Mouse (Mus musculus) heart, postnatal 36 days (tissue): ENCODE measurements around the gene Tepp. TPM values are rescaled to one million over a fixed set of nuclear protein-coding genes. Genes with fewer than 3 reads are reported as not detected.
A peak's percentile ranks its signal among the peaks of the same experiment; 100 is the strongest.

Source experiments
- DNase-seq, 2 experiments: peaks; one replicate each; pipeline ENCODE4 v3.0.0; 2021 to 2022
- intact Hi-C: fragments of 180-260 bp; cut with DNase I; formaldehyde crosslinking; loops from one replicate; pipeline ENCODE4 v1.15.1; 2025
- total RNA-seq, 2 experiments: library from RNA; stranded (reverse); gene quantifications; 2 replicates each; pipeline ENCODE4 v1.2.3; 2021

Gene Tepp
- not detected for total RNA-seq

- DNase-seq = no peak
- intact Hi-C loops = no loop called here
Observed at GRCm38 (mm10) chr8:95310342-95310970, at the start of gene Tepp. Tepp (plus strand) TSS chr8:95310566.

DNA sequence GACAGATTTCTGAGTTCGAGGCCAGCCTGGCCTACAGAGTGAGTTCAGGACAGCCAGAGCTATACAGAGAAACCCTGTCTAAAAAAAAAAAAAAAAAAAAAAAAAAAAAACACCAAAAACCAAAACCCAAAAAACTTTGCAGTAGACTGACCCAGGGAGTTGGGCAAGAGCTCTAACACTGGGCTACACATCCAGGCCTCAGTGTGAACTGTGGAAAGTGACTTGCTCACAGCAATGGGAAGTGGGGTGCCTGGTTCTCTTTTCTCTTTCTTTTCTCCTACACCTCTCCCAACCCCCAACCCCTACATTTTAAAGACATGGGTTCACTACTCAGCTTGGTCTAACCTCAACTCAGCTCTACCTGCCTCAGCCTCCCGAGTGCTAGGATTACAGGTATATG lies 48.2 kb upstream of the Tepp start:
- DNase-seq = no peak
- intact Hi-C loops = no loop called here

DNA sequence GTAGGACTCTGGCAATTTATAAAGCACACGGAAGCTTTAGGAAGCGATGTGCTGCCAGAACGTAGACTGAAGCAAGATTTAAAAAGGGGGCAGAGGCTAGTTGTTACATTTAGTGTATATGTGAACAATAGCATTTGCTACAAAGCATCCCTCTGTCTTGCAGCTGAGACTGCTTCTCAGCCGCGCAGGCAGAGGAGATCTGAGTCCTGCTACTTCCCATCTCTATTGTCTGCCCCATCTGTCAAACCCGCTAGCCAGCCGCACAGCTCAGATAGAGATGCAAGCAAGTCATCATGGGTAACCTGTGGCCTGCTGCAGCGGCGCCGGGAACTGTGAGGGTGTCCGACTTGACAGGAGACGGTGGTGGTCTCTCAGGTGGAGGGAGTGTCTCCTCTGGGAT lies 39.9 kb upstream of the Tepp start:
- DNase-seq = no peak
- intact Hi-C loops = no loop called here

- no peak for DNase-seq
- intact Hi-C loops = no loop called here
Observed at GRCm38 (mm10) chr8:95271841-95272240, 38.5 kb upstream of the Tepp start.

GRCm38 (mm10) chr8:95272871-95273270 lies 37.5 kb upstream of the Tepp start:
- no peak for DNase-seq
- intact Hi-C loops = no loop called here

DNA sequence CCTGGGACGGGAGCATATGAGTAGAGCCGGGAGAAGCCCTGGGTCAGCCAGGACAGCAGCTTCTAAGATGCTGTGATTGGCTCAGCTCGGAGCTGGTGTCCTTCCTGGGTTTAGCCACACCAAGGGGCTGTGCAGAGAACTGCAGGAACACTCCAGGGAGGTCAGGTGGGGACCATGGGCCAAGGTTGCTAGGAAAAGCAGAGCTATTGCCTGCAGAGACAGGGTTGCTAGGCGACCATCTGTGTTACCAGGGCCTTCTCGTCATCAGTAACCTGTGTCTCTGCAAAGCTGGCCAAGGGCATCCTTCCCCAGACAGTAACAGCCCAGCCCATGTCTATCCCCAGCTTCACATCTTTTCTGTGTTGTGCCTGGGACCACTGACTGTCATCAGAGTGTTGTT lies 28.9 kb upstream of the Tepp start:
- DNase-seq = no peak
- intact Hi-C loops = no loop called here

DNA sequence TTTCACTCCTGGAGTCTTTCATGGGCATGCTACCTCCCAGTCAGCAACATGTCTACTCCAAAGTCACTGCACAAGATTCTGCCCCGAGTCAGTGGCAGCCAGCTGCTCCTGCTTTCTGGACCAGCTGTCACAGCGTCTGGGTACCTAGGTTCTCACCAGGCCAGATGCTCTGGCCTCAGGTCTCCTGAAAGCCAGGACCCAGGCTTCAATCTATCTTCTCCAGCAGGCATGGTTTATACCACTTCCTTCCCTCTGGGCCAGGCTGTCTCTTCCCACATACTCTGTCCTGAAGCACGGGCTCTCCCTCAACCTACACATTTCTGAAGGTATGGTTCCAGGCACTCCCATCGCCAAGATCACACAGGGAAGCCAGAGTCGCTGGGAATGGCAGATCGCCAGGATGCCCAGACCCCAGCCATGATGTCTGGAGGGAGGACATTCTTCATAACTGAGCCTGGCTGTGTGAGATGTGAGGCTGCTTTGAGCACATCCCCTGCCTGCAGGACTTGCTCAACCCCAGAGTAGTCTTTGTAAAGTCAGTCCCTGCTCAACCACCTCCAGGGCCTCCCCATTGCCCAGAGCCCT lies 21.2 kb upstream of the Tepp start:
- intact Hi-C loops = no loop called here
- DNase-seq = no peak

DNA sequence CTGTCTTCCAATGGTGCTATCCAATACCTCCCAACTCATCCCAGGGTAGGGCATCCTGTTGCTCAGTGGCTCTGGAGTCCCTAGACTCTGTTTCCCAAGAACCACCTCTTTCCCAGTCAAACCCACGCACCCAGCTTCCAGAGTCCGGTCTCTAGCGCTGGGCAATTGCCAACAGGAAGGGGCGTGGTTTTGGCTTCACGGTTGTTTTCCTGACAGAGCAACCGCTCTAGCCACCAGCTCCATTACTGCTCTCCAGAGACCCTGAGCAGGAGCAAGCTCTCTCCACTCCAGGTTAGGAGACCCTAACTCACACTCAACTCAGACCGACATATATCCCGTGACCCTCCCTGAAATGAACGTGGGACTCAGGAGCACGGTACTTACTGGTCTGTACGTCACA lies 17.2 kb upstream of the Tepp start:
- intact Hi-C loops = loop anchor here (2.0 kb wide), 1 partner anchor 38 kb away; the partner anchor contains the start of gene Zfp319

DNA sequence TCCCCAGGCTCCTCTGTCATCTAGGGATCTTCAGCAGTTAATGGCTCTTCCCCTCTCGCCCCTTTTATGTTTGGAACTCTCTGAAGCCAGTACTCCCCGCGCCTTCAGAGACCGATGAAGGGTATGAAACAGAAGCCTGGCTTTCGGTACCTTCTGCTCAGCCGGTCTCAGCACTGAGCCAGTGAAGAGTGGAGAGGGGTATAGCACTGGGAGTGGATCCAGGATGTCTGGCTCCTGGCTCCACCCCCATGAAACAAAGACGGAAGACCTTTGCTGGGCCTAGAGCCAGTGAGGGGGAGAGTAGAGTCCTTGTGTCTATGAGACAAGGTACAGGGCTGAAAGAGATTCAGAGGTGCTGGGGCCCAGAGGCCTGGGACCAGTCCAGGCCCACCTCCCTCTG lies 16.5 kb upstream of the Tepp start:
- peak; percentile 54 to 59 for DNase-seq
- intact Hi-C loops = loop anchor here (2.0 kb wide), 2 partner anchors 37 to 39 kb away; partner anchors contain the start of gene Zfp319

More for the DNA sequence above, 17.2 kb upstream of the Tepp start:
- peak; percentile 90 to 95 for DNase-seq

GRCm38 (mm10) chr8:95302410-95302809 lies 8.0 kb upstream of the Tepp start:
- peak; percentile 33 to 59 for DNase-seq
- intact Hi-C loops = loop anchor here (1.0 to 10.0 kb wide), 2 partner anchors 48 to 358 kb away; no protein-coding TSS in a partner anchor

DNA sequence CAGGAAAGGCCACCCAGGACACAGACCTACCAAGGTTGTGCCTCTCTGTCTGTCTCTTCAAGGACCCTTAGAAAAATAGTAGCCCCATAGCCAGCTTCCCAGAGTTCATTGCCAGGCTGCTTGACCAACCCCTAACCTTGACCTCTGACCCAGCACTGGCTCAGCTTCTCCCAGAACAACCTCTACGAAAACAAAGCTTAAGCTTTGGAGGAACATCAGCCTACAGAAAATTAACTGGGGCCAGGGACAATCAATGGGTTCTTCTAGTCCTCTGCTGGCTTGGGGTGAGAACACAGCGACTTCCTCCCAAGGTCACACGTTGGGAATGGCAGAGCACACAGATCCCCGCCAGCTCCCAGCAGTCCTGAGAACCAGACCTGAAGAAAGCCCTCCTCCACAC lies 4.8 kb upstream of the Tepp start:
- no peak for DNase-seq
- intact Hi-C loops = loop anchor here (10.0 kb wide), 1 partner anchor 361 kb away; no protein-coding TSS in a partner anchor

GRCm38 (mm10) chr8:95306431-95306830 lies 3.9 kb upstream of the Tepp start, which contains the start of gene Cngb1:
Cngb1 (minus strand) TSS chr8:95306585.
- intact Hi-C loops = loop anchor here (10.0 kb wide), 1 partner anchor 362 kb away; no protein-coding TSS in a partner anchor
- DNase-seq = no peak

DNA sequence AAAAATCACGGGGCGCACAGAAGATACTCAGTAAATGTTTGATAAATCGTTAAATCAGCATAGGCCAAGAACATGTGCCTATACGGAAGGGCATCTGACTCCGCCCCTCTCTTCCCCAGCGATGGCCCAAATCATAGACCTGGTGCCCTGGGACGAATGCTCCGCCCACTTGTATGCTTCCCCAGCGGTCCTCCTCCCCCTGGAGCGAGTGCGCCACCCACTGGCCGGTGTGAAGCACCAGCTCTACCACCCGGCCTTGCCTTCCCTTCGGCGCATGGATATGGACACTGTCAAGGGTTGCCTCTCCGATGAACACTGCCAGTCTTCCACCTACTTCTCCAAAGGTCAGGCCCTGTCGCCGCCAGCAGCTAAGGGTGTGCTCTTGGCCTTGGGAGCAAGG lies 2.5 kb downstream of the Tepp start:
- intact Hi-C loops = no loop called here
- no peak for DNase-seq

DNA sequence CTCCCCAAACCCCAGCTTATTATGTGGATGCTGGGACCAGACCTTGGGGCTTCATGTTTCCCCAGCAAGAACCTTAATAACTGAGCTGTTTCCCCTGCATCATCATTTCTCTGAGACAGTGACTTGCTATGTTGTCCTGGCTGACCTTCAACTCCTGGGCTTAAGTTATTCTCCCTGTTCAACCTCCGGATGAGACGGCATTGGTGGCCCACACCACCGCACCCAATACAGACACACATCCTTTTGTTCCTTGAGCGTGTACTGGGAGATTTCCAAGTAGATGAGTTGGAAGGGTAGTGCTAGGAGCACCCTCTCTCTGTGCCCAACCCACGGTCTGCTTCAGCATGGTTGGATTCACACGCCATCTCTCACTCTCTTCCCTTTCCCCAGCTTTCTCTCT lies 3.5 kb downstream of the Tepp start:
- DNase-seq = no peak
- intact Hi-C loops = no loop called here

- intact Hi-C loops = no loop called here
- no peak for DNase-seq
Observed at GRCm38 (mm10) chr8:95314707-95315106, 4.3 kb downstream of the Tepp start.

- intact Hi-C loops = no loop called here
- no peak for DNase-seq
Observed at GRCm38 (mm10) chr8:95315350-95315749, 5.0 kb downstream of the Tepp start.

- intact Hi-C loops = no loop called here
- DNase-seq = peak; percentile 40 to 48
Observed at GRCm38 (mm10) chr8:95320224-95321139, 10.1 kb downstream of the Tepp start.

DNA sequence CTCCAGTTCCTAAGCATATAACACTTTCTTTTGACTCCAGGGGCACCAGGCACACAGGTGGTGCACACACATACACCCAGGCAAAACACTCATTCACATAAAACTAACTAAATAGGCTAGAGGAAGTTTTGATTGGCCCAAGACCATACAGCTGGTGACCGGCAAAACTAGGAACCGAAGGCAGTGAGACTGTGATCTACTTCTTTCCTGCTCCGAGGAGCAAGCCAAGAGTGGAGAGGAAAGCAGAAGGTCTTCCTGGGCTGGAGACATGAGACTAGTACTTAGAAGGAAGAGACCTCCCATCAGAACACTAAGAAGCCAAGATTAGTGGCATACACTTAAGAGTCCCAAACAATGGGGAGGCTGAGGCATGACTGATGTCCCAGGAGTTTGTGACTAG lies 12.8 kb downstream of the Tepp start:
- no peak for DNase-seq

DNA sequence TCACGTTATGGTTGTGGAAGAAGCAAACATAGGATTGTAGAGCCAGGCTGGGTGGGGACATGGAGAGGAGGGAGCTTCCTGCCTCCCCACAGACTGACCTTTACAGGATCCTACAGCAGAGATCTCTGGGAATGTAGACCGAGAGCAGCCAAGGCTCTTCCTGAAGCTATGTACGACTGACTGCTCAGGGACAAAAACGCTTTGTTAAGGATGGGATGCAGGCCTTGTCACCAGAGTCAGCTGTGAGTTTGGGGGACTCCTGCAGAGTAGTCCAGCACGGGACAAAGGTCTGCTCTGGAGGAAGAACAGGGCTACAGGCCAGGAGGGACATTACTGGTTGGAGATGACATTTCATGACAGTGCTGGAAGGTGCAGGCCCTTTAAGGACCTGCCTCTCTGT lies 14.3 kb downstream of the Tepp start:
- intact Hi-C loops = no loop called here
- DNase-seq = no peak

More for the DNA sequence above, 12.8 kb downstream of the Tepp start:
- intact Hi-C loops = no loop called here

DNA sequence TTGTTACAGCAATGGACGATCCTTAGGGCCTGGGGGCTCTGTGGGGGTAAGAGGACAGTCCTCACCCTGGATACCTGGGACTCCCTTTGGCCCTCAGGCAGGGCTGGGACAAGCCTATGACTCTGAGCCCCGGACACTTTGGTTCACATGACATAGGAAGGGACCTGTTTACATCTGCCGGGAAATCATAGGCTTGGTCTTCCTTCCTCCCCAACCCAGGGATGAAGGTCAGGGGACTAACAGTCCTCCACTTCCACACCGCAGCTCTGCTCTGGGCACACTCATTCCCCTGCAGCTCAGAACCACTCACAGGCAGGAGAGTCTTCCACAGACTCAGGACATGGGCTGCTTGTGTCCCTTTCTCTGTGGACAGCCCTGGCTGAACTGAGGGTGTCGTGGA lies 16.5 kb downstream of the Tepp start:
- intact Hi-C loops = no loop called here
- DNase-seq = no peak

DNA sequence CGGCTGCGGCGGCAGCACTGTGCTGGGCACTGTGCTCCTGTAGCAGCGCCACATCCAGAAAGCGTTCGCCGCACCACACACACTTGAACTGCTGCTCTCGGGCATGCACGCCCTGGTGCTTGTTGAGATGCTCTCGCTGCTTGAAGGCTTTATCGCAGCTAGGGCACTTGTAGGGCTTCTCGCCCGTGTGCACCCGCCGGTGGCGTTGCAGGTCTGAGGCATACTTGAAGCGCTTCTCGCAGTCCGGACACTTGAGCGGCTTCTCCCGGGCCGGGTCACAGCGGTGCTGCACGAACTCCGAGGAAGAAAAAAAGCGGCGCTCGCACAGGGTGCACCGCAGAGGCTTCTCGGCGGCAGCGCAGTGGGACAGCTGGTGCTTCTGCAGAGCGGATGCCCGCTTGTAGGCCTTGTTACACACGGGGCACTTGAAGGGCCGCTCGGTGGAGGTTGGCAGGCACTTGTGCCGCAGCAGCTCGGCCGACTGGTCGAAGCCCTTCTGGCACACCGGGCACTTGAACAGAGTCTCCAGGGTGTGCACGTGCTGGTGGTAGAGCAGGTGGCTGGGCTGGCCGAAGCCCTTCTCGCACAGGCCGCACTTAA lies 17.6 kb downstream of the Tepp start:
- DNase-seq = no peak
- intact Hi-C loops = no loop called here
